Mouse (Mus musculus): ENCODE data around the gene Ago1.

Ago1 gene

GRCm38 (mm10) chr4:126468285-126468901, at the start of gene Ago1:
Gene Ago1, minus strand, starts transcription at chr4:126468583.
- DNase-seq (ENCODE audit: low spot score in 2 of 2): peak; percentile 92 to 94

- DNase-seq (ENCODE audit: low spot score in 2 of 2): no peak
These were observed 44.1 kb upstream of the Ago1 start for GRCm38 (mm10) chr4:126512308-126513066.

GRCm38 (mm10) chr4:126511013-126511412, 42.6 kb upstream of the Ago1 start:
- no peak for DNase-seq (ENCODE audit: low spot score in 2 of 2)

- no peak for DNase-seq (ENCODE audit: low spot score in 2 of 2)
These were observed 40.7 kb upstream of the Ago1 start for GRCm38 (mm10) chr4:126509072-126509471.

GRCm38 (mm10) chr4:126508110-126508899, 39.9 kb upstream of the Ago1 start:
- DNase-seq (ENCODE audit: low spot score in 2 of 2): no peak

- no peak for DNase-seq (ENCODE audit: low spot score in 2 of 2)
These were observed 34.6 kb upstream of the Ago1 start for GRCm38 (mm10) chr4:126502977-126503309.

GRCm38 (mm10) chr4:126502141-126502976, 34.0 kb upstream of the Ago1 start:
- no peak for DNase-seq (ENCODE audit: low spot score in 2 of 2)

GRCm38 (mm10) chr4:126498601-126499000, 30.2 kb upstream of the Ago1 start:
- DNase-seq (ENCODE audit: low spot score in 2 of 2): no peak

- DNase-seq (ENCODE audit: low spot score in 2 of 2): no peak
These were observed 28.6 kb upstream of the Ago1 start for GRCm38 (mm10) chr4:126496963-126497362.

- no peak for DNase-seq (ENCODE audit: low spot score in 2 of 2)
These were observed 27.8 kb upstream of the Ago1 start for GRCm38 (mm10) chr4:126495942-126496790.

GRCm38 (mm10) chr4:126495453-126495852, 27.1 kb upstream of the Ago1 start:
- DNase-seq (ENCODE audit: low spot score in 2 of 2): no peak

- no peak for DNase-seq (ENCODE audit: low spot score in 2 of 2)
These were observed 25.0 kb upstream of the Ago1 start for GRCm38 (mm10) chr4:126493416-126493815.

GRCm38 (mm10) chr4:126491977-126492376, 23.6 kb upstream of the Ago1 start:
- DNase-seq (ENCODE audit: low spot score in 2 of 2): no peak

GRCm38 (mm10) chr4:126490726-126491125, 22.3 kb upstream of the Ago1 start:
- DNase-seq (ENCODE audit: low spot score in 2 of 2): no peak

GRCm38 (mm10) chr4:126489811-126490210, 21.4 kb upstream of the Ago1 start:
- no peak for DNase-seq (ENCODE audit: low spot score in 2 of 2)

GRCm38 (mm10) chr4:126486217-126486616, 17.8 kb upstream of the Ago1 start:
- DNase-seq (ENCODE audit: low spot score in 2 of 2): no peak

GRCm38 (mm10) chr4:126485065-126485464, 16.7 kb upstream of the Ago1 start:
- no peak for DNase-seq (ENCODE audit: low spot score in 2 of 2)

- no peak for DNase-seq (ENCODE audit: low spot score in 2 of 2)
These were observed 15.5 kb upstream of the Ago1 start for GRCm38 (mm10) chr4:126483874-126484273.

GRCm38 (mm10) chr4:126482951-126483350, 14.6 kb upstream of the Ago1 start:
- DNase-seq (ENCODE audit: low spot score in 2 of 2): no peak

- DNase-seq (ENCODE audit: low spot score in 2 of 2): no peak
These were observed 13.1 kb upstream of the Ago1 start for GRCm38 (mm10) chr4:126481461-126481860.

GRCm38 (mm10) chr4:126480288-126480687, 11.9 kb upstream of the Ago1 start:
- DNase-seq (ENCODE audit: low spot score in 2 of 2): no peak

All from frontal cortex, postnatal 10 days (tissue).